In genomic region chr2:120044101-120044603, GRCm38 (mm10) we compare ENCODE assay signal across 10 mouse cellular contexts. TPM values are rescaled to one million over a fixed set of nuclear protein-coding genes. Genes with fewer than 3 reads are reported as not detected.
DNase-seq lines count a peak whose midpoint lies in the region; ATAC-seq and TF ChIP-seq lines count a peak whose summit lies in the region.
"Had no signal": no experiment of that assay in that cellular context is flagged by ENCODE, and none has a peak within 500 bp of the region (broad histone marks: within the 10 kb centered on the region; RNA-seq: fewer than 3 reads in every experiment).

No protein-coding gene starts in this region.

- H3K9ac ChIP-seq in intestine, postnatal 0 days (ENCODE audit: low read depth, low read length): no peak overlapping the region
- no peak overlapping the region for H3K9ac ChIP-seq in lung, embryonic 14.5 days

- no peaks in the 10 kb centered on the region for H3K9me3 ChIP-seq in intestine, postnatal 0 days (ENCODE audit: control insufficient read depth)
- no peaks in the 10 kb centered on the region for H3K9me3 ChIP-seq in lung, embryonic 14.5 days (ENCODE audit: low read depth, low read length)
- no peaks in the 10 kb centered on the region for H3K9me3 ChIP-seq in hindbrain, embryonic 10.5 days

- peak; percentile 67 to 76 for DNase-seq in frontal cortex, adult 2 months (ENCODE audit: extremely low spot score in 1 of 2, low spot score in 1 of 2)
- no peak for DNase-seq in frontal cortex, postnatal 10 days (ENCODE audit: low spot score in 2 of 2)
- DNase-seq in Muller cell, postnatal 12 days (ENCODE audit: inconsistent ontology term): peak; percentile 32
- peak; percentile 55 for DNase-seq in lung, embryonic 14.5 days
- no peak for DNase-seq in thymus, adult 18-20 months
- no peak for DNase-seq in hindbrain, embryonic 10.5 days (ENCODE audit: low spot score)
- no peak for DNase-seq in retina, postnatal 1 day
- DNase-seq: cerebellum, adult 9-11 months had no signal

- no peaks in the 10 kb centered on the region for H3K27me3 ChIP-seq in intestine, postnatal 0 days (replicated peaks; ENCODE audit: control insufficient read depth, insufficient read depth, low read length)
- no peaks in the 10 kb centered on the region for H3K27me3 ChIP-seq in lung, embryonic 14.5 days (ENCODE audit: insufficient read depth, low read length)
- no peaks in the 10 kb centered on the region for H3K27me3 ChIP-seq in hindbrain, embryonic 10.5 days (ENCODE audit: insufficient read depth, poor library complexity, severe bottlenecking)

- no peak for TF ChIP-seq CTCF in intestine, postnatal 0 days (IDR thresholded peaks at IDR 0.05; ENCODE audit: low read depth)
- no peak for TF ChIP-seq CTCF in lung, embryonic 14.5 days (IDR thresholded peaks at IDR 0.05; ENCODE audit: low read depth)

- H3K27ac ChIP-seq in intestine, postnatal 0 days (ENCODE audit: low read depth, low read length): peak overlapping the region; percentile 5; the same call in 1 of the 2 replicates
- H3K27ac ChIP-seq in lung, embryonic 14.5 days (ENCODE audit: low read depth): 0 out of 2 replicates have a peak overlapping the region, but pooled peaks have one; percentile 1
- no peak overlapping the region for H3K27ac ChIP-seq in hindbrain, embryonic 10.5 days

- peaks cover 31% of the 10 kb centered on the region for H3K36me3 ChIP-seq in intestine, postnatal 0 days (ENCODE audit: control insufficient read depth, insufficient read depth)
- peaks cover 28% of the 10 kb centered on the region for H3K36me3 ChIP-seq in lung, embryonic 14.5 days (ENCODE audit: insufficient read depth)
- peaks cover 38% of the 10 kb centered on the region for H3K36me3 ChIP-seq in hindbrain, embryonic 10.5 days

- ATAC-seq in intestine, postnatal 0 days: peak; percentile 71
- ATAC-seq in lung, embryonic 14.5 days (ENCODE audit: insufficient read depth): peak; percentile 81
- ATAC-seq: CD4-positive, CD25-positive, alpha-beta regulatory T cell, adult 4 months had no signal

- 33% methylated on average over 4 of the region's 4 CpGs for WGBS in intestine, postnatal 0 days
- 49% methylated on average over 4 of the region's 4 CpGs for WGBS in lung, embryonic 14.5 days
- WGBS in hindbrain, embryonic 10.5 days: 61% methylated on average over 4 of the region's 4 CpGs

- H3K4me1 ChIP-seq in intestine, postnatal 0 days (replicated peaks; ENCODE audit: control insufficient read depth, insufficient read depth, low read length): no peaks in the 10 kb centered on the region
- no peaks in the 10 kb centered on the region for H3K4me1 ChIP-seq in lung, embryonic 14.5 days (ENCODE audit: insufficient read depth)
- H3K4me1 ChIP-seq in hindbrain, embryonic 10.5 days (replicated peaks): peaks cover 27% of the 10 kb centered on the region

- H3K4me2 ChIP-seq in intestine, postnatal 0 days (replicated peaks; ENCODE audit: low read depth): peak overlapping the region; percentile 14
- no peak overlapping the region for H3K4me2 ChIP-seq in lung, embryonic 14.5 days

- H3K4me3 ChIP-seq in intestine, postnatal 0 days (ENCODE audit: low read depth, low read length): no peak overlapping the region
- H3K4me3 ChIP-seq in lung, embryonic 14.5 days (ENCODE audit: low read depth, low read length): no peak overlapping the region
- H3K4me3 ChIP-seq in hindbrain, embryonic 10.5 days: no peak overlapping the region

RNA-seq across cellular contexts. Expression of gene Pla2g4b, which starts 10.9 kb away (rescaled TPM):
- 3.5 and 3.9 TPM in 2 replicates for polyA plus RNA-seq in frontal cortex, adult 2 months (2012; rRNA removed)
- polyA plus RNA-seq in intestine, postnatal 0 days (2015; fragmentation: Nextera tagmentation; extraction: Ambion mirVana): 0.81 and 0.99 TPM in 2 replicates
- polyA plus RNA-seq in lung, embryonic 14.5 days (2014; fragmentation: Nextera tagmentation; extraction: Ambion mirVana): 1.2 and 1.5 TPM in 2 replicates
- polyA plus RNA-seq in hindbrain, embryonic 10.5 days (2016; fragmentation: Nextera tagmentation; extraction: Ambion mirVana): 3.2 and 3.8 TPM in 2 replicates

RNA-seq across cellular contexts. Expression of gene Gm28042, which starts 16.9 kb away (rescaled TPM):
- polyA plus RNA-seq in frontal cortex, adult 2 months (2012; rRNA removed): 2.5 and 2.9 TPM in 2 replicates
- 1.3 TPM in 2 replicates for polyA plus RNA-seq in intestine, postnatal 0 days (2015; fragmentation: Nextera tagmentation; extraction: Ambion mirVana)
- polyA plus RNA-seq in lung, embryonic 14.5 days (2014; fragmentation: Nextera tagmentation; extraction: Ambion mirVana): 2.2 and 3.3 TPM in 2 replicates
- 3.3 and 6.0 TPM in 2 replicates for polyA plus RNA-seq in hindbrain, embryonic 10.5 days (2016; fragmentation: Nextera tagmentation; extraction: Ambion mirVana)

RNA-seq across cellular contexts. Expression of gene Jmjd7, which starts 16.9 kb away (rescaled TPM):
- polyA plus RNA-seq in frontal cortex, adult 2 months (2012; rRNA removed): 3.3 and 4.1 TPM in 2 replicates
- polyA plus RNA-seq in intestine, postnatal 0 days (2015; fragmentation: Nextera tagmentation; extraction: Ambion mirVana): 8.9 and 9.1 TPM in 2 replicates
- polyA plus RNA-seq in lung, embryonic 14.5 days (2014; fragmentation: Nextera tagmentation; extraction: Ambion mirVana): 19.9 and 21.8 TPM in 2 replicates
- polyA plus RNA-seq in hindbrain, embryonic 10.5 days (2016; fragmentation: Nextera tagmentation; extraction: Ambion mirVana): 24.2 and 25.1 TPM in 2 replicates

Comparison
In these comparisons a context has a peak if more than half of its experiments do, and no peak if none do; other contexts are left out.
1. DNase-seq: peak in frontal cortex, adult 2 months (2 of 2), Muller cell, postnatal 12 days (single experiment) and lung, embryonic 14.5 days (single experiment); none in frontal cortex, postnatal 10 days (0 of 2), thymus, adult 18-20 months (0 of 2), hindbrain, embryonic 10.5 days (single experiment) and retina, postnatal 1 day (single experiment).